Mouse (Mus musculus): ENCODE measurements at regions not wholly inside any gene's neighbourhood (a gene's known extent, or its start where the extent isn't known, plus 50 kb on each side); places are given as distances from the start of the nearest gene placed in this dataset.

GRCm38 (mm10) chr6:141136664-141137375 is 112.2 kb upstream of the Pde3a start:
- DNase-seq (ENCODE audit: extremely low spot score), result no peak

GRCm38 (mm10) chr6:141141016-141141415 is 108.1 kb upstream of the Pde3a start:
- no peak for DNase-seq (ENCODE audit: extremely low spot score)

GRCm38 (mm10) chr6:141148417-141149169 is 100.5 kb upstream of the Pde3a start:
- no peak for DNase-seq (ENCODE audit: extremely low spot score)

- DNase-seq (ENCODE audit: extremely low spot score), result no peak
Observed at GRCm38 (mm10) chr6:141149170-141149917, 99.7 kb upstream of the Pde3a start.

GRCm38 (mm10) chr6:141159326-141159725 is 89.7 kb upstream of the Pde3a start:
- DNase-seq (ENCODE audit: extremely low spot score), result no peak

- DNase-seq (ENCODE audit: extremely low spot score), result no peak
Observed at GRCm38 (mm10) chr6:141161626-141162233, 87.3 kb upstream of the Pde3a start.

- no peak for DNase-seq (ENCODE audit: extremely low spot score)
Observed at GRCm38 (mm10) chr6:141167270-141167669, 81.8 kb upstream of the Pde3a start.

- DNase-seq (ENCODE audit: extremely low spot score), result no peak
Observed at GRCm38 (mm10) chr6:141168356-141168755, 80.7 kb upstream of the Pde3a start.

GRCm38 (mm10) chr6:141183782-141184181 is 65.3 kb upstream of the Pde3a start:
- DNase-seq (ENCODE audit: extremely low spot score), result no peak

- DNase-seq (ENCODE audit: extremely low spot score), result no peak
Observed at GRCm38 (mm10) chr6:141188036-141188435, 61.0 kb upstream of the Pde3a start.

GRCm38 (mm10) chr6:141189093-141189492 is 60.0 kb upstream of the Pde3a start:
- DNase-seq (ENCODE audit: extremely low spot score), result no peak

GRCm38 (mm10) chr6:141189701-141190100 is 59.4 kb upstream of the Pde3a start:
- DNase-seq (ENCODE audit: extremely low spot score), result no peak

- DNase-seq (ENCODE audit: extremely low spot score), result no peak
Observed at GRCm38 (mm10) chr6:141190383-141190782, 58.7 kb upstream of the Pde3a start.

- no peak for DNase-seq (ENCODE audit: extremely low spot score)
Observed at GRCm38 (mm10) chr6:141197501-141197900, 51.6 kb upstream of the Pde3a start.

All from embryo, embryonic 9.5 days (tissue).